Mouse (Mus musculus) thymus, postnatal 4 days (tissue): ENCODE results near the gene Ankrd61.

Experiments used
- DNase-seq: peaks from one replicate; pipeline ENCODE4 v3.0.0; 2021

Gene Ankrd61

GRCm38 (mm10) chr5:143892255-143892886, 5.1 kb downstream of the Ankrd61 start:
- no peak for DNase-seq

GRCm38 (mm10) chr5:143890741-143891140, 6.7 kb downstream of the Ankrd61 start:
- no peak for DNase-seq

DNA sequence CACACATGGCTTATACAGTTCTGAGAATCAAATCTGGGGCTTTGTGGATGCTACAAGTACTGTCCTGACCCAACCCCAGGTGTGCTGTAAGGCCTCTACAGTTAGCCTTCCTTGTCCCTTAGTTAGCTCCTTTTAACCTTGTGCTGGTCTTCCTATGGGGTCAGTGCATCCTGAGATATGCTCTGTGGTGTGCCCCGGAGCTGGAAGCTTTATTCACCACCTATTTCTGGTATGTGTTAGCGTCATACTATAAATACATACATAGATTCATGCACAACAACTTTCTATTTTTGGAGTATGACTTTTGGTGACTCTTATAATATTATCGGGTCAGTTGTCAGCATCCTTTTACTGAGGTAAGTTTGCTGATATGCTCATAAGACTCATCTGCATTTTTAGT, 12.2 kb downstream of the Ankrd61 start:
- no peak for DNase-seq

- DNase-seq = no peak
These were observed 22.9 kb downstream of the Ankrd61 start for GRCm38 (mm10) chr5:143874571-143874970.

- no peak for DNase-seq
These were observed 25.8 kb downstream of the Ankrd61 start for GRCm38 (mm10) chr5:143871547-143872169.
